Mouse (Mus musculus) layer of hippocampus, postnatal 36 days (tissue): ENCODE measurements around the gene Eps15l1. TPM values are rescaled to one million over a fixed set of nuclear protein-coding genes. Genes with fewer than 3 reads are reported as not detected.

Experiments used
- DNase-seq, 2 experiments: peaks; one replicate each; pipeline ENCODE4 v3.0.0; 2022
- total RNA-seq, 2 experiments: library from RNA; stranded (reverse); gene quantifications; 2 replicates each; pipeline ENCODE4 v1.2.3; 2021

The Eps15l1 gene
- total RNA-seq = 10 to 100 TPM; 63.6 to 73.8 TPM

DNA sequence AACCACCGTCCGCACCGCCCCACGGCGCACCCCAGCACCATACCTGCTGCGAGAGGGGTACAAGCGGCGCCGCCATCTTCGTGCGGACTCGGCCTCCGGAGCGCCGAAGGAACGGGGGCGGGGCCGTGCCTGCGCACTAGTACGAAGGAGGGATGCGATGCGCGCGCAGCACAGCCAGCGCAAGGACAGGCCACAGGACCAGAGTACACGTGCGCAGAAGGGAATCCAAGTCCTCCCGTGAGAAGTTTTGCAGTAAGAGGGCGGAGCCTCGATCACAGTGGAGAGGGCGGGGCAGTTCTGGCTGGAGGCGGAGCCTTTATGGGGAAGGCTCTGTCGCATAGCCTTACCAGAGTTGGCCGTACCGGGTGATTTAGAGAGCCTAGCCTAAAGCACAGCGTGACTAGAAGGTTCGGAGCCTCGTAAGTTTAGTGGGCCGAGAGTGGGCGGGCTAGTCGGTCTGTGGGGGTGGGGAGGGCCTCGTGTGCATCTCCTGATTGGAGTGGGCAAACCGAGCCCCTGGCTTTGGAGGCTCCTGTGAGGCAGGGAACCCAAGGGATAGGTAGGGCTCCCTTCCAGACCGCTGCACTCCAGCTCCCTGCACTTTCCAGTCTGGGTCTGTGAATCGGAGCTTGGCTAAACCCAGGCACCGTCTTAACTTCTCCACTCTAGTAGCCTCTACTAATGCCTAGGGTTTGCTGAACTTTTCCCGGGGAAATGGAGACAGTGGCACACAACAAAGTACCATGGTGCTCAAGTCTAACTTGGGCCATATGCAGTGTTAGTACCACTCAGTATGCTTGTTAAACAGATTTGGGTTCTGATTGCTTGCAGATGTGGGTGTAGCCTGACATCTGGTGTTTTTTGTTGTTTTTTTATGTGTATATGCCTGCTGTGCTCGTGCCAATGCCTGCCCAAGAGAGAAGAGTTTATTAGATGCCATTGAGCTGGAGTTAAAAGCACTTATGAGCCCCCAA lies at the start of gene Eps15l1:
Gene Eps15l1, minus strand, starts transcription at position 99 of the 974 bp plus-strand sequence.
- peak; percentile 97 to 98 for DNase-seq

DNA sequence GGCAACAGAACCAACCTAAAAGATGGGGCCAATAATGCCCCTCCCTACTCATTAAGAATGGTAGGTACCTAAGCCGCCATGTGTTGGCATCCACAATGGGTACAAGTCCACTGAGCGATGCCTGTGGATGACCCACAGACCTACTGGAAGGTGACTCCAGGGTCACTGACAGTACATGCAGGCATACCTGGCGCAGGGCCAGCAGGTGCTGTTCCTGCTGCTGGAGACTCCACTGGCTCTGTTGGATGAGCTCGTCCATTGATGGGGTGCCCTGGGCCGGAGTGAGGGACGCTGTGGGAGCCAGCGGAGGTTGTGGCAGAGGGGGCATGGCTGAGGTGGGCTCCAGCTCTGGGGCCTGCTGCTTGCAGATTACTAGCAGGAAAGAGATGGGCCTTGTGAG lies 49.4 kb upstream of the Eps15l1 start:
- DNase-seq = no peak

- no peak for DNase-seq
These were observed 48.7 kb upstream of the Eps15l1 start for GRCm38 (mm10) chr8:72469984-72470383.

DNA sequence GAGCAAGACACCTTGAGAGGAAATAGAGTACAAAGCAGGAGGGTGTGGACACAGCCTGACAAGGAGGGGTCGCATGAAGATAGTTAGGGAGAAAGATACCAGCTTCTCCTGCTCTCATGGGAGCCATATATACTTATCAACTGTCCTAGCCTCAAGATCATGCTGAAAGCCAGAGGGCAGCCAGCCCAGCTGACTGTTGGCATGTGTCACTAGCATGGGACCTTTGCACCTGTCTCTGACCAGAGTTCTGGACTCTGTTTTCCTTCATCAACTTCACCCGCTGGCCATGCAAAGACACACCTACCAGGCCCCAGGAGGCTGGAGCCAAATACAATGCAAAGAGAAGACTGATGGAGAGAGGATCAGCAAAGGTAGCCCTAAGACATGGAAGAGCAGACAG lies 48.0 kb upstream of the Eps15l1 start:
- DNase-seq = no peak

GRCm38 (mm10) chr8:72464211-72464610 lies 43.0 kb upstream of the Eps15l1 start:
- DNase-seq = no peak

GRCm38 (mm10) chr8:72459881-72460533 lies 38.7 kb upstream of the Eps15l1 start:
- DNase-seq = no peak

GRCm38 (mm10) chr8:72458457-72458856 lies 37.2 kb upstream of the Eps15l1 start:
- no peak for DNase-seq

DNA sequence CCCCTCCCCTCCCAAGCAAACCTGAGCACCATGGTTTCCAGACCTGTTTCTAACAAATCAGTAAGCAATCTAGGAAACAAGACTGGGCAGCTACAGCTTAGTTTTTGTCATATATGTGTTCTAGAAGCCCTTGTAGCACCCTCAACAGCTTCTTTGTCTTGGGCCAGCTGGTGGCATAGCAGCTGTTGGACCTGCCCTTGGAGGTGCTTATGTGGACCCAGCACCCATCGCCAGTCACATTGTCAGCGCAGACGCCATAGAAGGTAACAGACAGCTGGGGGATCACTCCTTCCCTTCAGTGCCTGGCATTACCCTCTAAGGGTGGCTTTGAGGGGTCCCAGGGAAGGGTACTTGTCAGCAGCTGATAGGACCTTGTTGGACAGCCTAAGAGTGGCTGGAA lies 36.5 kb upstream of the Eps15l1 start:
- DNase-seq = no peak

GRCm38 (mm10) chr8:72455317-72455716 lies 34.1 kb upstream of the Eps15l1 start:
- DNase-seq = no peak

GRCm38 (mm10) chr8:72453904-72454303 lies 32.6 kb upstream of the Eps15l1 start:
- no peak for DNase-seq

GRCm38 (mm10) chr8:72451516-72451915 lies 30.3 kb upstream of the Eps15l1 start:
- DNase-seq = no peak

GRCm38 (mm10) chr8:72445071-72445470 lies 23.8 kb upstream of the Eps15l1 start:
- DNase-seq = no peak

- DNase-seq = no peak
These were observed 22.7 kb upstream of the Eps15l1 start for GRCm38 (mm10) chr8:72443994-72444350.

DNA sequence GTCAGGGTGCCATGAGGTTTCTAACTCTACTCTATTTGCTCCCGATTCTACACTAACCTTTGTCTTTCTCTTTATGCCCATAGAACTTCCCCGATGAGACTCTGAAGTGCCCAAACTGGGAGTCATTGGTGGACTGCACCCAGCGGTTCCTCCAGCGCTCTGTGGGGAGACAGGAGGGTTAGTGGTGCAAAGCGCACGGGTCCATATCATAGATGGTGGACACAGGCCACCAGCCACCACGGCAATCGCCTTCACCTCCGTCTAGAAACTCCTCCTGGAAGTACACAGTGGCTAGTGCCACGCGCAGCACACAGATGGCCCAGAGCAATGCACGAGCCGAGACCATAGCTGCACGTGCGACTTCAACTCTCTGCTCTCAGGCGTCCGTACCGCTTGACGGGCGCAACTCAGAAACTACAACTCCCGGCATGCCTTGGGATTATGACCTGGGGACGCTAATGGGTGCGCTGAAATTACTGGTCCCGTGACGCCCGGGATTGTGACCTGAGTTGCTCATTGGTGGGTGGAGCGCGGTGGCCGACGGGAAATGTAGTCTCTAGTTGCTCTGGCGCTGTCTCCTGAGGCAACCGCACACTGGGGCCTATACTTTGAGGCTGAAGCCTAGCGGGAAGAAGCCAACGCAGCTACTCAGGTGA lies 22.2 kb upstream of the Eps15l1 start, which contains the start of the genes Calr3 and 1700030K09Rik:
Gene Calr3, minus strand, starts transcription at position 533 of the 656 bp plus-strand sequence.
Gene 1700030K09Rik, plus strand, starts transcription at position 543 of the 656 bp plus-strand sequence.
- DNase-seq = peak; percentile 97

DNA sequence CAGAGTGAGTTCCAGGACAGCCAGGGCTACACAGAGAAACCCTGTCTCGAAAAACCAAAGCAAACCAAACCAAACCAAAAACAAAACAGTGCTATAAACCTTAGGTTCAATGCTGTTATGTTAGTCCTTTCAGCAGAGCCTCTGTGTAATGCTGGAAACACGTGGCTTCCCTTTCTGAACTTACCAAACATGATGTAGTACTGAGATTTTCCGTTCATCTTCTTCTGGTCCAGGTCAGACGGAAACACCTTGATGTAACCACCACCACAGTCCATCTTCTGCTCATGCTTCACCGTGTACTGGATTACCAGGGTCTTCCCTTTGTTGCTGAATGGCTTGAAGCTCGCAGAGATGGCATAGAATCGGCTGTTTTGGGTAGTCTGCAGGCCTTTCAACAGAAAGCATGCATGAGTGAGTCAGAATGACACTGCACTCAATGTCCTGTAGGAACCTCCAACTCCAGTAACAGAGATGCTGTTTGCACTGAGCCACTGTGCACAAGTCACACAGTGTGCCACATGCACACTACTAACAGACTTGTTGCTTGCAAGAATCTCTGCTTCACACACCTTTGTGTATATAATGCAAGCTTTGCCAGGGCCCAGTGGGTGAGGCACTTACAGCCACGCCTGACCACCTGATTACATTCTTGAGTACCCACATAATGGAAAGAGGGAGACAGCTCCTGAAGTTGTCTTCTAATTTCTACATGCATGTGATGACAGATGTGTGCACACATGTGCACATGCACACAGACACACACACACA lies 17.2 kb upstream of the Eps15l1 start:
- no peak for DNase-seq

DNA sequence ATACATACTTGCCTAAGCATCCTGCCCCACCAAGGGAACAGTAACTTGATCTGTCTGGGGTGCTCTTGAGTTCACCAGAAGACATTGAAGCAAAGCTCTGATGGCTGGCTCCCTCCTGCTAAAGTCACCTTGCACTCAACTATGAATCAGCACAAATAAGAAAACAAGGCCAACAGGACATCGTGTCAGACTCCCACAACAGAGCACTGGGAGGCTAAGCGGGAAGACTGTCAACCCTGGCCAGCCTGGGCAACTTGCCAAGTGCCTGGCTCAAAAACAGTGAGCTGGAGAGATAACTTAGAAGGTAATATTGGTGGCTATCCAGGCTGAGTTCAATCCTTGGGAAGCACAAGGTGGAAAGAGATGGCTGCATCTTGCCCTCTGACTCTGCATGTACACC lies 13.7 kb upstream of the Eps15l1 start:
- no peak for DNase-seq

- no peak for DNase-seq
These were observed 8.4 kb upstream of the Eps15l1 start for GRCm38 (mm10) chr8:72429676-72430075.

GRCm38 (mm10) chr8:72422926-72423325 lies 1.7 kb upstream of the Eps15l1 start:
- DNase-seq = no peak

- DNase-seq = peak in 1 of 2 experiments; percentile 25
These were observed 494 bp downstream of the Eps15l1 start for GRCm38 (mm10) chr8:72420571-72421361.

- no peak for DNase-seq
These were observed 3.2 kb downstream of the Eps15l1 start for GRCm38 (mm10) chr8:72418073-72418472.

DNA sequence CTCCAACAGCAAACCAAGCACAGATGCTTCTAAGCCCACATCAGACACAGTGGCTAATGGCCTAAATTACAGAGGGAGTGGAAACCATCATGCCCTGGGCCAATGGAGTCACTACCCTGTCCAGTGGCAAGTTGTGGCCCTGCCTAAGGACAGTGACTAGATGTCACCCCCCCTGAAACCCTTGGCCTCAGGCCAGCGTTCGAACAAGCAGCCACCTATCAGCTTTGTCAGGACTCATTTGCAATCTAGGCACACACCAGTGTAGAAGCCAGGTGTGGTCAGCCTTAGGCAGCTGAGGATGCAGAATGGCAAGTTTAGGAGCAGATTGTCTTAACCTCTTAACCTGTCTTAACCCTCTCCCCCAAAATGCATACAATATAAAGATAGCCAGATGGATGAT lies 6.0 kb downstream of the Eps15l1 start:
- no peak for DNase-seq
